Mouse (Mus musculus) liver, adult 2 months (tissue): ENCODE measurements around the gene Il5.

ENCODE experiments used
- CTCF ChIP-seq: fragments of 200-500 bp; IDR thresholded peaks from 2 replicates; pipeline ENCODE4 v1.5.1; 2011; ENCODE audit warnings: low read depth, low read length, control low read depth
- POLR2A ChIP-seq: fragments of 200-500 bp; IDR thresholded peaks from 2 replicates; pipeline ENCODE4 v1.6.1; 2011; ENCODE audit warnings: low read length, control low read depth; ENCODE audit not compliant: insufficient read depth; ENCODE audit errors: extremely low read depth

DNA sequence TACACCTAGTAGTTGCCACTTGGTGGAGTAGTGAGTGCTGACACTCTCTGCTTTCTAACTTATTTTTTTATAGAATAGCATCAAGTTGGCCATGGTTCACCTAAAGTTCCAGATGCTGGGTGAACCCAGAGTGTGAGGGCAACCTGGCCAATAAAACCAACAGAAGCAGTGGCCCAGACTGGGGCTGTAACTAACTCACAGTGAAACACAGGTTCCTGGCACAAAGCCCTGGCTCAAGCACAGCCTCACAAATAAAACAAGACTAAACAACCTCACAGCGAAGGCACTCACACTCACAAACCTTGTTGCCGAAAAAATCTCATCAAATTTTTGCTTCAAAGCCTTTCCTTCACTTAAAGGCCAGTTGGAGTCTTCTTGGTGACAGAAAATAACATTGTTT is 22.1 kb upstream of the Il5 start:
- TF ChIP-seq CTCF (no peak), POLR2A (no peak)
